Mouse (Mus musculus): Measurements from ENCODE around the gene H2al1c. TPM values are rescaled to one million over a fixed set of nuclear protein-coding genes. Genes with fewer than 3 reads are reported as not detected.
"Not testable (repeated sequence)": the region's sequence is repeated elsewhere in the genome, so short reads cannot be mapped to it uniquely, and the experiment has no call there.

Gene H2al1c
- total and polyA plus RNA-seq, 3 experiments, result not detected

DNA sequence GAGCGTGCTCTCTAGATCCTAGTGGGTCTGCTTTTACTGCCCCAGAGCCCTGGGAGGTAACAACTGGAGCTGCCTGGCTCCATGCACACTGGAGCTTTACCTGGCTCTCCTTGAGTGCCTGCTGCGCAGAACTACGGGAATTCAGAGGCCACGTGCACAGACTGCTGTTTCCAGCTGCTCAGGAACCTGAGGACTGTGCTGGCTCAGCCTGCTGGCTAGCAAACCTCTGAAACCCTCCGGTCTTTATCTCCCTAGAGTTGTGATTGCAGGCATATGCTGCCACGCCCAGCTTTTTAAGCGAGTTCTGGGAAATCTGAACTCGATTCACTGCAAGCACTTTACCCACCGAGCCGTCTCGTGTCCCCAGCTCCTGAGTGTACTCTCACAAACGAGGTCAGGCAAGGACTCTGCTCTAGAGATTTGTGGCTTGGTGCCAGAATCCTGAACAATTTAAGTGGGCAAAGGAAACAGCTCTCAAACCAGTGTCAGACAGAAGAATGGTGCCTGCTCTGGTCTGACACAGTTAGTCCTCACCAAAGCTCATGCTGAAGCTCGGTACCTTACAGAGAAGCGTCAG is 17.1 kb upstream of the H2al1c start:
- Histone ChIP-seq H3K9ac (ENCODE audit: control insufficient read depth, low read depth, low read length, poor library complexity, severe bottlenecking) (no peak overlapping the region), H3K27me3 (ENCODE audit: control insufficient read depth in 1 of 2, insufficient read depth in 2 of 2, low read length in 2 of 2) (no peaks in the 10 kb centered on the region), H3K79me2 (ENCODE audit: control insufficient read depth, insufficient read depth, low read length, poor library complexity) (no peaks in the 10 kb centered on the region), H3K4me3 (ENCODE audit: control insufficient read depth in 1 of 2, insufficient read depth in 1 of 2, low read depth in 2 of 2, low read length in 2 of 2) (no peak overlapping the region), H3K27ac (ENCODE audit: control insufficient read depth, low read depth, low read length) (no peak overlapping the region), H3K9me3 (replicated peaks; ENCODE audit: insufficient read depth, low read length) (no peaks in the 10 kb centered on the region), H3K4me1 (ENCODE audit: control insufficient read depth in 1 of 2, insufficient read depth in 2 of 2, low read length in 2 of 2) (no peaks in the 10 kb centered on the region), H3K36me3 (ENCODE audit: control insufficient read depth in 1 of 2, insufficient read depth in 2 of 2, low read length in 2 of 2) (no peaks in the 10 kb centered on the region)
- no peak for TF ChIP-seq TAL1 (IDR thresholded peaks at IDR 0.05; ENCODE audit: low read length)
- TF ChIP-seq POLR2AphosphoS5 (IDR thresholded peaks at IDR 0.05; ENCODE audit: borderline replicate concordance, low read depth, low read length), result no peak
- TF ChIP-seq HCFC1 (IDR thresholded peaks at IDR 0.05; ENCODE audit: low read depth, low read length), result no peak
- TF ChIP-seq GATA1 (IDR thresholded peaks at IDR 0.05; ENCODE audit: low read depth, low read length), result no peak
- TF ChIP-seq NELFE (IDR thresholded peaks at IDR 0.05; ENCODE audit: low read depth, low read length), result no peak
- TF ChIP-seq UBTF (IDR thresholded peaks at IDR 0.05; ENCODE audit: borderline replicate concordance, insufficient read depth, low read depth, low read length), result no peak
- TF ChIP-seq SMC3 (IDR thresholded peaks at IDR 0.05; ENCODE audit: low read depth, low read length), result no peak
- no peak for TF ChIP-seq RCOR1 (IDR thresholded peaks at IDR 0.05; ENCODE audit: low read depth, low read length)
- TF ChIP-seq MAZ (IDR thresholded peaks at IDR 0.05; ENCODE audit: low read depth, low read length), result no peak
- no peak for TF ChIP-seq USF1 (IDR thresholded peaks at IDR 0.05; ENCODE audit: low read depth, low read length)
- TF ChIP-seq MYB (IDR thresholded peaks at IDR 0.05; ENCODE audit: low read depth, low read length), result no peak
- TF ChIP-seq POLR2AphosphoS2 (IDR thresholded peaks at IDR 0.05; ENCODE audit: low read length), result no peak
- no peak for TF ChIP-seq EP300 (IDR thresholded peaks at IDR 0.05; ENCODE audit: low read depth in 1 of 2, low read length in 2 of 2)
- no peak for TF ChIP-seq RAD21 (IDR thresholded peaks at IDR 0.05; ENCODE audit: low read depth, low read length)
- no peak for TF ChIP-seq TCF12 (IDR thresholded peaks at IDR 0.05; ENCODE audit: low read depth, low read length)
- TF ChIP-seq E2F4 (IDR thresholded peaks at IDR 0.05; ENCODE audit: borderline replicate concordance, low read depth, low read length), result no peak
- TF ChIP-seq ZMIZ1 (IDR thresholded peaks at IDR 0.05; ENCODE audit: low read depth, low read length), result no peak
- no peak for TF ChIP-seq CHD2 (IDR thresholded peaks at IDR 0.05; ENCODE audit: low read length)
- no peak for DNase-seq (ENCODE audit: low read depth, low spot score)

DNA sequence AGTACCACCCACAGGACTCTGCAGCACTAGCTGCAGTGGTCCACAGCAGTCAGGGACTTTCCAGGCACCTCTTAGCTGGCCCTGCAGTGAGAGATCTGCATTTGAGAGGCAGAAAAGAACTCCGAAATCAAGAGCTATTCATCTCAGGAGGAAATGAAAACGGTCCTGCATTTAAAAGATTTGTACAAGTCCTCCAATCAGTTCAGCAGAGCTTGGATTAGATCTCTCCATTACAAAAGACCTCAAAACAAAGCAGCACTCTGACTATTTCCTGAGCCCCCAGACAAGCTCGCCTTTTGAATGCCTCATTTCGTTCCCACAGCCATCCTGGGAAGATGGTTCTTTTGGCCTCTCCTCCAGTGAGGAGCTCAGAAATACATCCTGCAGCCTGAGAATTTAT is 16.2 kb upstream of the H2al1c start:
- Histone ChIP-seq H3K4me3 (ENCODE audit: control insufficient read depth in 1 of 2, insufficient read depth in 1 of 2, low read depth in 2 of 2, low read length in 2 of 2) (no peak overlapping the region), H3K9me3 (replicated peaks; ENCODE audit: insufficient read depth, low read length) (no peaks in the 10 kb centered on the region), H3K27ac (ENCODE audit: control insufficient read depth, low read depth, low read length) (no peak overlapping the region), H3K9ac (ENCODE audit: control insufficient read depth, low read depth, low read length, poor library complexity, severe bottlenecking) (no peak overlapping the region), H3K79me2 (ENCODE audit: control insufficient read depth, insufficient read depth, low read length, poor library complexity) (no peaks in the 10 kb centered on the region), H3K27me3 (ENCODE audit: control insufficient read depth in 1 of 2, insufficient read depth in 2 of 2, low read length in 2 of 2) (no peaks in the 10 kb centered on the region), H3K4me1 (ENCODE audit: control insufficient read depth in 1 of 2, insufficient read depth in 2 of 2, low read length in 2 of 2) (no peaks in the 10 kb centered on the region), H3K36me3 (ENCODE audit: control insufficient read depth in 1 of 2, insufficient read depth in 2 of 2, low read length in 2 of 2) (no peaks in the 10 kb centered on the region)
- no peak for DNase-seq (ENCODE audit: low read depth, low spot score)
- no peak for TF ChIP-seq MAX (IDR thresholded peaks at IDR 0.05; ENCODE audit: low read length)
- no peak for TF ChIP-seq BHLHE40 (IDR thresholded peaks at IDR 0.05; ENCODE audit: borderline replicate concordance, low read depth, low read length)
- no peak for TF ChIP-seq MYB (IDR thresholded peaks at IDR 0.05; ENCODE audit: low read depth, low read length)
- no peak for TF ChIP-seq RCOR1 (IDR thresholded peaks at IDR 0.05; ENCODE audit: low read depth, low read length)
- no peak for TF ChIP-seq NELFE (IDR thresholded peaks at IDR 0.05; ENCODE audit: low read depth, low read length)
- no peak for TF ChIP-seq ZKSCAN1 (IDR thresholded peaks at IDR 0.05; ENCODE audit: low read depth, low read length)
- no peak for TF ChIP-seq ETS1 (IDR thresholded peaks at IDR 0.05; ENCODE audit: low read depth, low read length)

DNA sequence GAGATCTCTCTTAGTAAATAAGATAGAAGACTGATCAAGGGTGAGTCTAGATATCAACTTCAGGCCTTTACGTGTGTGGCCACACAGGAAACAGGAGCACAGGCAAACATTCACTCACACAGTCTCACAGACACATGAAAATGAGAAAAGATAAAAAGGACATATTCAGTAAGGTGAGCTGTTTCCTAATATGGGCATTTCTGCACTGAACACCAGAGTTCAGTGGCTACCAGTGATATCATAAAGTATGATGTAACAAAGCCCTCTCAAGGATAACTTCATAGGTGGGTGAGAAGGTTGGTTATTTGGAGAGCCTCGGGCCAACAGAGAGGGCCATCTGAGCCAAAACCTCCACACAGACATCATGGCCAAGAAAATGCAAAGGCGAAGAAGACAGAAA is 6.5 kb upstream of the H2al1c start, which contains the start of gene H2al1a:
Gene H2al1a (plus strand): TSS at position 301 of the 400 bp plus-strand sequence.
- H3K36me3 ChIP-seq (ENCODE audit: control insufficient read depth in 1 of 2, insufficient read depth in 2 of 2, low read length in 2 of 2); H3K4me3 ChIP-seq (ENCODE audit: control insufficient read depth in 1 of 2, insufficient read depth in 1 of 2, low read depth in 2 of 2, low read length in 2 of 2); H3K9ac ChIP-seq (ENCODE audit: control insufficient read depth, low read depth, low read length, poor library complexity, severe bottlenecking); H3K27me3 ChIP-seq (ENCODE audit: control insufficient read depth in 1 of 2, insufficient read depth in 2 of 2, low read length in 2 of 2); H3K4me1 ChIP-seq (ENCODE audit: control insufficient read depth in 1 of 2, insufficient read depth in 2 of 2, low read length in 2 of 2); H3K27ac ChIP-seq (ENCODE audit: control insufficient read depth, low read depth, low read length); H3K79me2 ChIP-seq (ENCODE audit: control insufficient read depth, insufficient read depth, low read length, poor library complexity); H3K9me3 ChIP-seq (replicated peaks; ENCODE audit: insufficient read depth, low read length); DNase-seq (ENCODE audit: low read depth, low spot score): not testable (repeated sequence)

DNA sequence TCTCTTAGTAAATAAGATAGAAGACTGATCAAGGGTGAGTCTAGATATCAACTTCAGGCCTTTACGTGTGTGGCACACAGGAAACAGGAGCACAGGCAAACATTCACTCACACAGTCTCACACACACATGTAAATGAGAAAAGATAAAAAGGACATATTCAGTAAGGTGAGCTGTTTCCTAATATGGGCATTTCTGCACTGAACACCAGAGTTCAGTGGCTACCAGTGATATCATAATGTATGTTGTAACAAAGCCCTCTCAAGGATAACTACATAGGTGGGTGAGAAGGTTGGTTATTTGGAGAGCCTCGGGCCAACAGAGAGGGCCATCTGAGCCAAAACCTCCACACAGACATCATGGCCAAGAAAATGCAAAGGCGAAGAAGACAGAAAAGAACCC is 3.3 kb upstream of the H2al1c start, which contains the start of gene H2al1b:
Gene H2al1b (plus strand): TSS at position 301 of the 400 bp plus-strand sequence.
- H3K36me3 ChIP-seq (ENCODE audit: control insufficient read depth in 1 of 2, insufficient read depth in 2 of 2, low read length in 2 of 2); DNase-seq (ENCODE audit: low read depth, low spot score); H3K27ac ChIP-seq (ENCODE audit: control insufficient read depth, low read depth, low read length); H3K79me2 ChIP-seq (ENCODE audit: control insufficient read depth, insufficient read depth, low read length, poor library complexity); H3K9ac ChIP-seq (ENCODE audit: control insufficient read depth, low read depth, low read length, poor library complexity, severe bottlenecking); H3K9me3 ChIP-seq (replicated peaks; ENCODE audit: insufficient read depth, low read length); H3K4me3 ChIP-seq (ENCODE audit: control insufficient read depth in 1 of 2, insufficient read depth in 1 of 2, low read depth in 2 of 2, low read length in 2 of 2); H3K4me1 ChIP-seq (ENCODE audit: control insufficient read depth in 1 of 2, insufficient read depth in 2 of 2, low read length in 2 of 2); H3K27me3 ChIP-seq (ENCODE audit: control insufficient read depth in 1 of 2, insufficient read depth in 2 of 2, low read length in 2 of 2): not testable (repeated sequence)

Data from MEL (cell line).